Mouse (Mus musculus): ENCODE results near the gene Mex3a.

Gene Mex3a

GRCm38 (mm10) chr3:88505081-88505480, 27.1 kb upstream of the Mex3a start:
- no peak for DNase-seq (ENCODE audit: low read depth, low spot score)

DNA sequence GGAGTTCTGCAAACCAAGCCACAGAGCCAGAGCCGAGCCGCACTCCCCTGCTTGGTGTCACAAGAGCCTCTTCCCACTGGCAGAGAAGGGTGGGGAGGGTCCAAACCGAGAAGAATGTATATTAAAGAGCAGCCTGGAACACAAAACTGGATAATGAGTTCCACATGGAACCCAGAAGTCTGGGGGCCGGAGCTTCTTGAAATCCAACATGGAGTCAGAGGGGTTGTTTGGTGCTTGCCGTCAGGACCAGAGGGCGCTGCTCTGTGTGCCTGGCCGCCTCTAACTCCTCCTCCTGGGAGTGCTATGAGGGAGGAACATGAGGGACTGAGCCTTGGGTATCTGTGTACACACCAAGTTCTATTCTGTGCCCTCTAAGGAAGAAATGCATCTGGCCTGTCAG, 26.4 kb upstream of the Mex3a start:
- peak; percentile 73 for DNase-seq (ENCODE audit: low read depth, low spot score)

DNA sequence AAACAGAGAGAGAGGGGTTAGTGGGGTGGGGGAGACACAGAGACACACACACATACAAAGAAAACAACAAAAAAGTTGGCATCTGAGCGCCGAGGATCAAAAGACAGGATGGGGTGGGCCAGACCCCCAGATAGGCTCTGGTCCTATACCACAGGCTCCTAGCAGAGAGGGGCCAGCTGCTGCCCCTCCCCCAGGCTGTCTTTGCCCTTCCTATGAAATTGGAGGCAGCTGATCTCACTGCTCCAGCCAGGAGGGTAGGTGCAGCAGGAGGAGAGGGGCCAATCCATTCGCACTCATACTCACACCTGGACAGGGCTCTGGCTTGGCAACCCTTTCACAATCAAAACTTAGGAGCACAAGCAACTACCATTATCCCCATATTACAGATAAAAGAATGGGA, 22.9 kb upstream of the Mex3a start:
- DNase-seq (ENCODE audit: low read depth, low spot score) = no peak

DNA sequence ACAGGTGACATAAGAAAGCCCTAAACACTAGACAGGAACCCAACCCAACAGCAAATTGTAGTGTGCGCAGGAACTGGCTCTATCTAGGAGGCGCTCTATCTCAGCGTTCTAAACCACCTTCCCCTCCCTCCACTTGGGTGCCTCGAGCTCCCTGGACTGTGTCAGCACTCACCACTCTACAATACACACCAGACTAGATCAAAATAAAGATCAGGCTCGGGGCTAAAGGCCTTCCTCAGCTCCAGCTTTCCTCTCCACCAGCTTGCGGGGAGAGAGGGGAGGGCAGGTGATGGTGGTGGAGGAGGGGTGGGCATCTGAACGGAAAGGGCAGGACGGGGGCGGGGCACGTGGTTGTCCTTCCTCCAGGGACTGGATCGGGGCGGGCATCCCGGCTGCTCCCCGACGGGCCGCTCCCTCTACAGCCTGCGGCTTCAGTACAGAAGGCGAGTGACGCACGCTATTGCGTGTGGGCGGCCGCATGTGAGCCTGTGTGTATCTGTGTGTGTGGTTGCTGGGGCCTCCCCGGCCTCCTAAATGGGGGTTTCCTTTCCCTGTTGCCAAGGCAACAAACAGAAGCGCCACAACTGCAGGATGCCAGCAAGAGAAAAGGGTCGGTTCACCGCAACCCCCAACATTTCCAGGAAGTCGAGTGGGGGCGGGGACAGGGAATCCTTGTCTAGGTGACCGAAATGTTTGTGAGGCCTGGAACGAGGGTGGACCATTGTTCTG, 22.3 kb upstream of the Mex3a start, which contains the start of gene Lmna:
Gene Lmna, minus strand, starts transcription at position 265 of the 729 bp plus-strand sequence.
- DNase-seq (ENCODE audit: low read depth, low spot score) = peak; percentile 99

GRCm38 (mm10) chr3:88510421-88511289, 21.5 kb upstream of the Mex3a start:
- no peak for DNase-seq (ENCODE audit: low read depth, low spot score)

- no peak for DNase-seq (ENCODE audit: low read depth, low spot score)
These were observed 20.6 kb upstream of the Mex3a start for GRCm38 (mm10) chr3:88511559-88511958.

DNA sequence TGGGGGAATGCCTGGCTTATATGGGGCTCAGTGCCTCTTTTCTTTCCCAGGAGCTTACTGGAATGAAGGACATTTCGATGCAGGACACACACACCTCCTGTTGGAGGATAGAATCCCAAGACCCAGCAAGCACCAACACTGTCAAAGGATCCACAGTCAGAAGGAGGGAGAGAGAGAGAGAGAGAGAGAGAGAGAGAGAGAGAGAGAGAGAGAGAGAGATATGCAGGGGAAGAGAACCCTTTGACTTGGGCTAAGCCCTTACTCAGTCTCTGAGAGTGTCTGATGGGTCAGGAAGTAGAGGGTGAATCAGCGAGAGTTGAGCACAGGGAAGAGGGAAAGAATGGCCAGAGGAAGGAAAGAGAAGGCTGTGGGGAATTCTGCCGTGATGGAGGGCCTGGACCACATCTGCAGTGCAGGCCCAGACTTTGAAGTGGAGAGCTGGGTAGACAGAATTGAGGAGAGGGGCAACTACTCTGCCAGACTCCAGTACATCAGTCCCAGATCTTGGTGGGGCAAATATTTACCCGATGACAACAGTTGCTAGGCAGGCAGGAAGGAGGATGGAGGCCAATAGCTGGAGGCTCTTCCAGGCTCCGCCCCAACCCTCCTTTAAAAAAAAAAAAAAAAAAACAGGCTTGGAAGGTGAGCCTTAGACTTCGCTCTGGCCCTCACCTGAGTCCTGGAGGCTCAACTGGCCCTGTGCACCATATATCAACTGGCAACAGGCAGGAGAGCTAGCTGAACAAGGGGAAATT, 19.9 kb upstream of the Mex3a start:
- peak; percentile 61 for DNase-seq (ENCODE audit: low read depth, low spot score)

GRCm38 (mm10) chr3:88512896-88513545, 19.2 kb upstream of the Mex3a start:
- DNase-seq (ENCODE audit: low read depth, low spot score) = no peak

- no peak for DNase-seq (ENCODE audit: low read depth, low spot score)
These were observed 18.6 kb upstream of the Mex3a start for GRCm38 (mm10) chr3:88513546-88514115.

- no peak for DNase-seq (ENCODE audit: low read depth, low spot score)
These were observed 17.7 kb upstream of the Mex3a start for GRCm38 (mm10) chr3:88514231-88515094.

DNA sequence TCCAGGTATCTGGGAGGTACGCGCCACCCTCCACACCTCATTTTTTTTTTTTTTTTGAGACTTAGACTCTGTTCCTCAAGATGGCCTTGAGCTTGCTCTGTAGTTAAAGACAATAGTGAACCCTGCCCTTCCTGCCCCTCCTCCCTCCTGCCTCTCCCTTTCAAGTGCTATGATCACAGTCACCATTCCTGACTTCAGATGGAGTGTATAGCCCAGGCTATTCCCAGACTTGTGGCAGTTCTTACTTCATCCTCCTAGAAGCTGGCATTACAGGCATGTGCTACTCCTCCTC, 17.2 kb upstream of the Mex3a start:
- peak; percentile 66 for DNase-seq (ENCODE audit: low read depth, low spot score)

GRCm38 (mm10) chr3:88516407-88516806, 15.8 kb upstream of the Mex3a start:
- no peak for DNase-seq (ENCODE audit: low read depth, low spot score)

DNA sequence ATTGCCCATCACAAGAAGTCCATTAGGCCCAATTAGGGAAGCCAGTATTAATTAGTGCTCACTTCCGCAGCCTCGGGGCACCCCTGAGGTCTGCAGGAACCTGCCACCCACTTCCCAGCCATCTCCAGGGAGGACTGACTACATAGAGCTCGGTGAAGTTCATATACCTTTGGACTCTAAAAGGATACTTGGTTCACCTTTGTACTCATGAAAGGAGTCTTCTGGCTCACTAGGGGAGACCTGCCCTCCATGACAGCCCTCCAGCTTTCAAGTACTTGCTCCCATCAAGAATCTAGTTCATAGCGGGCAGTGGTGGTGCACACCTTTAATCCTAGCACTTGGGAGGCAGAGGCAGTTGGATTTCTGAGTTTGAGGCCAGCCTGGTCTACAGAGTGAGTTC, 13.8 kb upstream of the Mex3a start:
- no peak for DNase-seq (ENCODE audit: low read depth, low spot score)

DNA sequence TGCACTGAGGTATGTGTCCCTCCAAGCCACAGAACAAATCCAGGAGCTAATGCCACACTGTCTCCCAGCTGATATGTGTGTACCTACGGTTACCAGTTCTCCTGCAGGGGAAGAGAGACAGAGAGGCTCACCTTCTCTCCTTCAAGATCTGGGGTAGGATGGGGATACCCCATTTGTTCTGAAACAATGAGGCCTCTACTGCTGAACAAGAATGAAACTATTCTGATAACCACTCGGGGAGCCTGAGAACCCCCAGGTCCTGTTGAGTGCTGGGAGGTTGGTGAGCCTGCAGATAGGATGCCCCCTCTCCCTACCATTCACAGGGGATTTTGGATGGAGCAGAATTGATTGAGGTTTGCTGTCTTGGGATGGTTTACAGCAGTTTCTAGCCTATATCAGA, 12.1 kb upstream of the Mex3a start:
- no peak for DNase-seq (ENCODE audit: low read depth, low spot score)

DNA sequence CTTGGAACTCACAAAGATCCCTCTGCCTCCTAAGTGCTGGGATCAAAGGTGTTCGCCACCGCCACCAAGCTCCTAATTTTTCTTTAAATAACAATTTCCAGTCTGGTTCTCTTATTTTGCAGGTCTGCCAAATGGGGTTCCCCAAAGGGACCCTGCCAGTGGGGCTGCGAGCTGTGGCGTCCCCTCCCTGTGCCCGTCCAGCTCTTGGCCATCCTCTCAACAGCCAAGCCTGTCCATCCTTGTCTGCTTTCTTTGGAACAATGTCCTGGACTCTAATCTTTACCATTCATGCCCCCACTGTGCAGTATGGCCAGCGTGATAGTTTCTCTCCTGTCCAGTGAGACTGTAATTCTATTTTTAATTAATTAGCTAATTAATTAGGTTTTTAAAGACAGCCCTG, 11.0 kb upstream of the Mex3a start:
- no peak for DNase-seq (ENCODE audit: low read depth, low spot score)

- peak; percentile 87 for DNase-seq (ENCODE audit: low read depth, low spot score)
These were observed 10.3 kb upstream of the Mex3a start for GRCm38 (mm10) chr3:88521803-88522331.

- DNase-seq (ENCODE audit: low read depth, low spot score) = no peak
These were observed 9.2 kb upstream of the Mex3a start for GRCm38 (mm10) chr3:88523027-88523426.

DNA sequence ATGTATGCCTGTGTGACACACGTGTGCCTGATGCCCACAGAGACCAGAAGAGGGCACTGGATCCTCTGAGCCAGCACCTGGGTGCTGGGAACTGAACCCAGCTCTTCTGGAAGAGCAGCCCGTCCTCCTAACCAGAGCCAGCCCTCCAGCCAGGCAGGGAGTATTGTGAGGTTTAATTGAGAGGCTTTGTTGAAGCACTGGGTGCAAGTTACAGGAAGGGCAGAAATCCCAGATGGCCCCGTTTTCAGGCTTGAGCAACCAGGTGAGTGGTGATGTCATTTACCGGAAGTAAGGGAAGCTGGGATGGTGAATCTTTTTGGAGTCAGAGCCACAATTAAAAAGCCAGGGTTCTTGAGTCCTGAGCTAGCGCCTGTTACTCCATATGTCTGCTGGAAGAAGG, 7.2 kb upstream of the Mex3a start:
- DNase-seq (ENCODE audit: low read depth, low spot score) = no peak

DNA sequence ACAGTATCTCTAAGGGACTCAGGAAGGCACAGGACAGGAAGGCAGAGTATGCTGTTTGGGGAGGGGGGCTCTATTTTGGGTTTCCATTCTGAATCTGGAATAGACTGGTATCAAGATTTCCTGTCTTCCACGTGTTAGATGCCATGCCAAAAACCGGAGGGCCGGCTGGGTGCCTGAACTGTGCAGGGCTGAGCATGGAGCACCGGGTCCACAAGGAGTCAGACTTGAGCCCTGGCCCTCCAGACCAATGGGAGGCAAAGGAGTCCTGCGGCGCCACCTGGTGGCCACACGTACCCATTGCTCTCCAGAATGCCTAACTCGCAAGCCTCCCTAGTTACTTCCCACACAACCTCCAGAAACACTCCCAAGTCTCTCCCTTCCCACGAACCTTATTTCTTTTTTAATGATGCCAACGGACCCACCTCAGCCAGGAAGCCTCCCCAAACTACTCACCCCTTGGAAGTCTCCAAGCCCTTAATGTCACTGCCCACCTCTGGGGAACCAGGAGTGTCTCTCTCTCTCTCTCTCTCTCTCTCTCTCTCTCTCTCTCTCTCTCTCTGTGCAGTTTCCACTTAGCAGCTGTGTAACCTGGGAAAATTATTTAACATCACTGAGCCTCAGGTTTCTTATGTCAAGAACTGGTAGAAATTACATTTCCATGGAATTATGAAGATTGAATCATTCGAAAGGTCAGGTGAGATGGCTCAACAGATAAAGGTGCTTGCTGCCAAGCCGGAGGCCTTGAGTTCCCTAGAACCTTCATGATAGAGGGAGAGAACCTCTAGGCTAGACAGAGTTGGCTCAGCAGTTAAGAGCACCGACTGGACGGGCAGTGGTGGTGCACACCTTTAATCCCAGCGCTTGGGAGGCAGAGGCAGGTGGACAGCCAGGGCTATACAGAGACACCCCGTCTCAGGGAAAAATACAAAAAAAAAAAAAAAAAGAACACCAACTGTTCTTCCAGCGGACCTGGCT, 5.8 kb upstream of the Mex3a start:
- DNase-seq (ENCODE audit: low read depth, low spot score) = peak; percentile 94

Data from R1 (cell line).